Mouse (Mus musculus) macrophage (primary cell): ENCODE measurements around the gene Pccb. TPM values are rescaled to one million over a fixed set of nuclear protein-coding genes. Genes with fewer than 3 reads are reported as not detected.

ENCODE experiments used
- H3K27ac ChIP-seq: fragments of 350-480 bp; formaldehyde crosslinking; 2 replicates; pipeline ENCODE4 v1.9.0; 2021
- H3K36me3 ChIP-seq: fragments of 350-480 bp; formaldehyde crosslinking; 2 replicates; pipeline ENCODE4 v1.9.0; 2021; ENCODE audit errors: inconsistent target
- H3K4me3 ChIP-seq: fragments of 350-480 bp; formaldehyde crosslinking; 2 replicates; pipeline ENCODE4 v1.9.0; 2021; ENCODE audit errors: inconsistent target
- H3K79me2 ChIP-seq: fragments of 350-480 bp; formaldehyde crosslinking; 2 replicates; pipeline ENCODE4 v1.9.0; 2021; ENCODE audit errors: inconsistent target
- WGBS: methylation state at CpG from one replicate; pipeline ENCODE4 v1.1.7; 2026; ENCODE audit warnings: inconsistent platforms; ENCODE audit not compliant: missing documents; 5-methylcytosine and 5-hydroxymethylcytosine counted together
- polyA plus RNA-seq: library from polyadenylated mRNA; stranded (reverse); fragments of 250-400 nt; gene quantifications from 3 replicates; pipeline ENCODE4 v1.2.4, GENCODE M21; 2018; ENCODE audit warnings: inconsistent platforms
- total RNA-seq, 78 experiments: library from RNA; depleted of rRNA; stranded (reverse); fragments of 250-400 nt; gene quantifications; 1 replicate in 9 of 78; 2 replicates in 24 of 78; 3 replicates in 43 of 78; 4 replicates in 2 of 78; pipeline ENCODE4 v1.2.4; 2018; ENCODE audit warnings: inconsistent platforms in 56 of 78

The Pccb gene
- total RNA-seq (2018; cell fraction: chromatin; rRNA removed): 10 to 100 TPM in 21 of 26 experiments, 1 to 10 TPM in 5; 2.8 to 55.1 (median 19.9) TPM
- 10 to 100 TPM in 23 of 26 experiments, 1 to 10 TPM in 3; 8.1 to 38.1 (median 19.6) TPM for total RNA-seq (2018; cell fraction: cytosol; rRNA removed)
- total RNA-seq (2018; cell fraction: nucleus; rRNA removed): 10 to 100 TPM in 19 of 26 experiments, 1 to 10 TPM in 7; 5.3 to 32.7 (median 14.4) TPM
- 31.6 to 48.9 TPM (median 33.0 TPM) in 3 replicates for polyA plus RNA-seq

- Histone ChIP-seq H3K36me3 (no peaks in the 10 kb centered on the region), H3K4me3 (peak within 1 kb of the TSS; percentile 70), H3K27ac (peak within 1 kb of the TSS; percentile 71), H3K79me2 (peaks cover 5% of the 10 kb centered on the region; the same call in 1 of the 2 replicates)
- under 1% methylated on average over 61 of the region's 61 CpGs for WGBS
Observed at GRCm38 (mm10) chr9:101034448-101035098, at the start of gene Pccb. Gene Pccb, minus strand, starts transcription at chr9:101034898.

DNA sequence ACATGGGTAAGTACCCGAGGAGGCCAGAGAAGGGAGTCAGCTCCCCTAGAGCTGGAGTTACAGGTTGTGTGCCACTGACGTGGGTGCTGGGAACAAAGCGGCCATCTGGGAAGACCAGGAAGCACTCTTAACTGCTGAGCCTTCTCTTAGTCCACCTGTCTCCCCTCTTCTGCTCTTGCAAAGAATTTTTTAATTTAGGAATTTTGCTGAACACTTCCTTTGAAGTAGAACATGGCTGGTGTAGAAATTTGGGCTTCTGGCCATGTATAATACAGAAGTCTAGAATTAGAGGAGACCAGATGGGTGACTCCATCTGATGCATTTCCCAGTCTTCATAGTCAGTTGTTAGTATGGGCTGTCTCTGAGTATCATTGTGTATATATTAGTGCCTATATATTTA lies 49.0 kb upstream of the Pccb start:
- WGBS: 83% methylated on average over 3 of the region's 3 CpGs

GRCm38 (mm10) chr9:101080046-101080685 lies 45.5 kb upstream of the Pccb start:
- no peak overlapping the region for H3K27ac ChIP-seq
- 85% methylated on average over 3 of the region's 3 CpGs for WGBS
- no peaks in the 10 kb centered on the region for H3K36me3 ChIP-seq
- H3K4me3 ChIP-seq: no peak overlapping the region
- peaks cover 100% of the 10 kb centered on the region for H3K79me2 ChIP-seq

More for the DNA sequence above, 49.0 kb upstream of the Pccb start:
- H3K4me3 ChIP-seq: no peak overlapping the region
- no peaks in the 10 kb centered on the region for H3K36me3 ChIP-seq
- no peak overlapping the region for H3K27ac ChIP-seq
- H3K79me2 ChIP-seq: peaks cover 68% of the 10 kb centered on the region

GRCm38 (mm10) chr9:101078579-101078978 lies 43.9 kb upstream of the Pccb start:
- H3K36me3 ChIP-seq: no peaks in the 10 kb centered on the region
- no peak overlapping the region for H3K27ac ChIP-seq
- 0 out of 2 replicates have a peak overlapping the region, but pooled peaks have one; percentile 0 for H3K4me3 ChIP-seq
- WGBS: no CpG with 5 or more reads among the region's 4 CpGs
- peaks cover 88% of the 10 kb centered on the region for H3K79me2 ChIP-seq

DNA sequence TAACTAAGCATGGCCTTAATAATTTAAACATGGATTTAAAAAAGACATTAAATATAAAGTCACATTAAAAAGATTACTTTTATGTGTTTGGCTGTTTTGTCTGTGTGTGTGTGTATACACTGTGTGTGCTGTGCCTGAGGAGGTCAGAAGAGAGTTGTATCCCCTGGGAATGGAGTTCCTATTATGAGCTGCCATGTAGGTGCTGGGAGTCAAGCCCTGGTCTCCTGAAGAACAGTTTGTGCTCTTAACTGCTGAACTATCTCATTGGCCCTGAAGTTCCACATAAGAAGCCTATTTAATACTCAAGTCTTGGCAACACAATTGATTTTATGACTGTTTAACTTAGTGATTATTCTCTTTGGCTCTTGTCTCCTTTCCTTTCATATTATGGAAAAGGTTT lies 42.8 kb upstream of the Pccb start:
- H3K79me2 ChIP-seq: peaks cover 77% of the 10 kb centered on the region
- no peaks in the 10 kb centered on the region for H3K36me3 ChIP-seq
- H3K27ac ChIP-seq: no peak overlapping the region; the same call in 1 of the 2 replicates
- H3K4me3 ChIP-seq: peak overlapping the region; percentile 87

GRCm38 (mm10) chr9:101076095-101076875 lies 41.6 kb upstream of the Pccb start:
- peak overlapping the region; percentile 87 for H3K4me3 ChIP-seq
- peaks cover 65% of the 10 kb centered on the region for H3K79me2 ChIP-seq
- no peaks in the 10 kb centered on the region for H3K36me3 ChIP-seq
- peak overlapping the region; percentile 80 for H3K27ac ChIP-seq
- 0% methylated on average over 18 of the region's 18 CpGs for WGBS

GRCm38 (mm10) chr9:101075694-101076093 lies 41.0 kb upstream of the Pccb start:
- H3K79me2 ChIP-seq: peaks cover 59% of the 10 kb centered on the region
- no peaks in the 10 kb centered on the region for H3K36me3 ChIP-seq
- peak overlapping the region; percentile 80 for H3K27ac ChIP-seq
- WGBS: 0% methylated on average over 7 of the region's 8 CpGs
- peak overlapping the region; percentile 87 for H3K4me3 ChIP-seq

- WGBS: 0% methylated on average over 25 of the region's 25 CpGs
- Histone ChIP-seq H3K4me3 (peak overlapping the region; percentile 87), H3K79me2 (peaks cover 54% of the 10 kb centered on the region), H3K27ac (peak overlapping the region; percentile 80), H3K36me3 (no peaks in the 10 kb centered on the region)
Observed at GRCm38 (mm10) chr9:101075091-101075581, 40.4 kb upstream of the Pccb start.

DNA sequence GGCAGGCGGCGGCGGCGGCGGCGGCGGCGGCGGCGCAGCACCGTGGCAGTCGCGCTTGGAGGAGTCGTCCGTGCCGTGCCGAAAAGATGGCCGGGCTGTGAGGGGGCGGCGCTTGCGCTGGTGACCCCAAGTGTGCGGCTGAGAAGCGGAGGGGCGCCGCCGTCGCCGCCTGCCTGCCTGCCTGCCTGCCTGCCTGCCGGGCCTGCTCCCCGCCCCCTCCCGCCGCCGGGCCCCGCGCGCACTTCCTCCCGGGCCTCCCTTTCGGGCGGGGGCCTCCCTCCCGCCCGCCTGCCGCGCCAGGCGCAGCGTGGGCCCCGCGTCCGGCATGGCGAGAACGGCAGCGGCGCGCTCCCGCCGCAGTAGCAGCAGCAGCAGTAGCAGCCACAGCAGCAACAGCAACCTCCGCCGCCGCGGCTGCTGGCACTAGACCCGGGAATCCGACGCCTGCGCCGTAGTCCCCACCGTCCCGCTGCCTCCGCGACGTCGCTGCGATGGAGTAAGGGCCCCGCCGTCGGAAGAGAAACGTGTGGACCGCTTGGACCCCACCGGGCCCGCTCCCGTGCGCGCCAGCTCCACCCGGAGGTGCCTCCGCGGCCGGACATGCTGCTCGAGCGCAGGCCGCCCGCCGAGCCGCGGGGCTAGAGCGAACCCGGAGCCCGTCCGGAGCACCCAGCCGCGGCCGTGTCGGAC lies 39.8 kb upstream of the Pccb start:
- Histone ChIP-seq H3K79me2 (peaks cover 47% of the 10 kb centered on the region), H3K36me3 (no peaks in the 10 kb centered on the region)
- WGBS: 1% methylated on average over 91 of the region's 100 CpGs

GRCm38 (mm10) chr9:101073987-101074331 lies 39.3 kb upstream of the Pccb start, which contains the start of gene Msl2:
Gene Msl2, plus strand, starts transcription at chr9:101074101.
- peaks cover 42% of the 10 kb centered on the region for H3K79me2 ChIP-seq
- peak within 1 kb of the TSS; percentile 80 for H3K27ac ChIP-seq
- H3K4me3 ChIP-seq: peak within 1 kb of the TSS; percentile 87
- 0% methylated on average over 18 of the region's 43 CpGs for WGBS
- H3K36me3 ChIP-seq: no peaks in the 10 kb centered on the region

More for the DNA sequence above, 39.8 kb upstream of the Pccb start:
- peak overlapping the region; percentile 80 for H3K27ac ChIP-seq
- peak overlapping the region; percentile 87 for H3K4me3 ChIP-seq

DNA sequence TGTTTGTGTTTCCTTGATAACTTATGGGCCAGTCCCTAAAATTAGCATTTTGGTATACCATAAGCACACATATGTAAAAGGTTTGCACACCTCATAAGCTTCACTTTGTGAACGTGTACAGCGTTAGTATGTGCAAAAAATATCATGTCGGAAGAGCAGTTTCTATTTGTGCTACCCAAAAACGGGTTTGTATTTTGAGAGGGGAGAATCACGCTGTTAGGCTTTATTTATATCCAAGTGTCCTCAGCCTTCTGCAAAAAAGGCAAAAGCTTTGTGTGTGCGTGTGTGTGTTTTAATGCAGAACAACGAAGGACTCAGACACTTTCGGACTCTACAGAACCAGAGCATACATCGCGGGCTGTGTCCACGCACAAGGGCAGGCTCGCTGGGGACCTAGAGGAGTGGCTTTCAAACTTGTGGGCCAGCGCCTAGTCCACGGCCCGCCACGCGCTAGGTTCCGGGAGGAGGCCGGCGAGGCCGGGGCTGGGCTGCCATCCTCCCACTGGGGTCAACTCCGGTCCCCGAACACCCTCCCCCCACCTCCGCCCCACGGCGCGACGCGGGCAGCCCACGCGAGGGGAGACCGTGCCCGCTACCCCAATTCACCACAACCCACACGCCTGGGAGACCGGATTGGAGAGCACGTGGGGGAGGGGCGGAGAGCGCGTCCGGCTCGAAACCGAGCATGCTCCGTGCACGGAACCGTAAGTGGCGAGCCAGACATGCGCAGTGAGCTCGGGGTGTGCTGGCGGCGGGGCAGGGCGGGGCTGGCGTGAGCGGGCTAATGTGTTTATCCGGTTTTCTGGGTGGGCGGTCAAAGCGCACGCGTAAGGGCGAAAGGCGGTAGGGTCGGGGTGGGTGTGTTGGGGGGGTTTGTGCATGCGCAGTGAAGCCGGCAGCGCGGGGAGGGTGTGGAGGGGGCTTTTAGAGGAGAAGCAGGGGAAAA lies 38.6 kb upstream of the Pccb start:
- WGBS: 1% methylated on average over 60 of the region's 65 CpGs

GRCm38 (mm10) chr9:101072506-101072905 lies 37.8 kb upstream of the Pccb start:
- H3K79me2 ChIP-seq: peaks cover 27% of the 10 kb centered on the region
- peak overlapping the region; percentile 40; the same call in 1 of the 2 replicates for H3K4me3 ChIP-seq
- 23% methylated on average over 5 of the region's 5 CpGs for WGBS
- H3K36me3 ChIP-seq: no peaks in the 10 kb centered on the region
- H3K27ac ChIP-seq: peak overlapping the region; percentile 73; the same call in 1 of the 2 replicates

More for the DNA sequence above, 38.6 kb upstream of the Pccb start:
- Histone ChIP-seq H3K36me3 (no peaks in the 10 kb centered on the region), H3K27ac (peak overlapping the region; percentile 73), H3K79me2 (peaks cover 35% of the 10 kb centered on the region), H3K4me3 (peak overlapping the region; percentile 40)

GRCm38 (mm10) chr9:101069781-101070180 lies 35.1 kb upstream of the Pccb start:
- Histone ChIP-seq H3K27ac (no peak overlapping the region), H3K4me3 (no peak overlapping the region), H3K36me3 (no peaks in the 10 kb centered on the region), H3K79me2 (peaks cover under 1% of the 10 kb centered on the region; the same call in 1 of the 2 replicates)
- WGBS: 97% methylated on average over 3 of the region's 3 CpGs
